ENCODE assay signal across 8 mouse cellular contexts in the genomic region with DNA sequence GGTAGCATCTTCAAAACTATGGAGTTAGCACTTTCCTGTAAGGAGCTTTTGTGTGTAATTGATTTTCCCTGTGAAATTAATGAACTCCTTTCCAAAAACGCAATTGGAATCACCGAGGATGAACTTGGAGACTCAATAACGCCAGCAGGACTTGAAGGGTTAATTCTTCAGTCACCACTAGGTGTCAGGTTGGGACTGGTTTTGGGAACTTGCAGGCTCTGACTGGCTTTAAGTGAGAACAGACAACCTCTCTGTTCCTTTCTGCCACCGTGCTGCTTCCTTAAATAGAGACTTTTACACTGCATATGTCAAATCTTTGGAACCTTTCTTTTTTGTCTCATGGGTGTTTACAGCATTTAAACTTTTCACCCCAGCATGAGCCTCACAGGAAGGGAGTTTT.
A peak's percentile ranks its signal among the peaks of the same experiment; 100 is the strongest.
DNase-seq lines count a peak whose midpoint lies in the region; ATAC-seq and TF ChIP-seq lines count a peak whose summit lies in the region.

No protein-coding gene starts in this region.

- DNase-seq in heart, postnatal 0 days (ENCODE audit: low spot score), result peak; percentile 53
- DNase-seq in adrenal gland, postnatal 14 days, result peak; percentile 44
- peak; percentile 85 for DNase-seq in embryonic facial prominence, embryonic 14.5 days (ENCODE audit: low spot score)
- DNase-seq in kidney, adult 2 months, result peak; percentile 41
- peak; percentile 40 for DNase-seq in left cerebral cortex, postnatal 4 days
- peak; percentile 84 to 90 for DNase-seq in right cerebral cortex, postnatal 10 days (ENCODE audit: low spot score in 2 of 2)

- no peak for TF ChIP-seq POLR2A in kidney, adult 2 months (IDR thresholded peaks at IDR 0.05; ENCODE audit: low read depth, low read length)

- H3K4me1 ChIP-seq in heart, postnatal 0 days (ENCODE audit: control insufficient read depth, insufficient read depth), result no peaks in the 10 kb centered on the region
- no peaks in the 10 kb centered on the region for H3K4me1 ChIP-seq in heart, embryonic 12.5 days (replicated peaks)
- no peaks in the 10 kb centered on the region for H3K4me1 ChIP-seq in embryonic facial prominence, embryonic 14.5 days (ENCODE audit: control insufficient read depth, insufficient read depth, low read length)
- H3K4me1 ChIP-seq in kidney, adult 2 months (ENCODE audit: control insufficient read depth, insufficient read depth, low read length), result no peaks in the 10 kb centered on the region

- H3K27ac ChIP-seq in heart, postnatal 0 days (ENCODE audit: low read depth), result no peak overlapping the region
- H3K27ac ChIP-seq in heart, embryonic 12.5 days (ENCODE audit: poor library complexity, severe bottlenecking), result no peak overlapping the region
- no peak overlapping the region for H3K27ac ChIP-seq in embryonic facial prominence, embryonic 14.5 days (replicated peaks; ENCODE audit: low read depth, low read length)
- H3K27ac ChIP-seq in kidney, adult 2 months (ENCODE audit: insufficient read depth, low read depth, low read length), result no peak overlapping the region

- H3K36me3 ChIP-seq in heart, postnatal 0 days (replicated peaks; ENCODE audit: control insufficient read depth, insufficient read depth, low read length), result no peaks in the 10 kb centered on the region
- no peaks in the 10 kb centered on the region for H3K36me3 ChIP-seq in heart, embryonic 12.5 days
- H3K36me3 ChIP-seq in embryonic facial prominence, embryonic 14.5 days (ENCODE audit: control insufficient read depth, insufficient read depth, low read length), result no peaks in the 10 kb centered on the region
- H3K36me3 ChIP-seq in kidney, adult 2 months (ENCODE audit: control insufficient read depth, insufficient read depth, low read length), result no peaks in the 10 kb centered on the region

- H3K9me3 ChIP-seq in heart, postnatal 0 days (replicated peaks; ENCODE audit: control insufficient read depth, low read length), result no peaks in the 10 kb centered on the region
- no peaks in the 10 kb centered on the region for H3K9me3 ChIP-seq in heart, embryonic 12.5 days (replicated peaks)
- no peaks in the 10 kb centered on the region for H3K9me3 ChIP-seq in embryonic facial prominence, embryonic 14.5 days (ENCODE audit: control insufficient read depth, low read length)

- peak; percentile 86 for TF ChIP-seq CTCF in heart, postnatal 0 days (IDR thresholded peaks at IDR 0.05; ENCODE audit: low read depth)
- TF ChIP-seq CTCF in kidney, adult 2 months (conservative IDR thresholded peaks at IDR 0.05; ENCODE audit: insufficient read depth, insufficient read length, low read depth, low read length), result peak; percentile 46; the same call in 1 of the 2 replicates

- WGBS in heart, postnatal 0 days, result 7% methylated on average over 4 of the region's 4 CpGs
- 8% methylated on average over 4 of the region's 4 CpGs for WGBS in heart, embryonic 12.5 days
- WGBS in embryonic facial prominence, embryonic 14.5 days, result 13% methylated on average over 4 of the region's 4 CpGs
- WGBS in kidney, adult 2 months, result 4% methylated on average over 4 of the region's 4 CpGs

- TF ChIP-seq EP300 in heart, postnatal 0 days (IDR thresholded peaks at IDR 0.05; ENCODE audit: low read depth), result no peak

- intact Hi-C loops in left cerebral cortex, postnatal 4 days (cut with DNase I), result loop anchor here (10.0 kb wide), 1 partner anchor 251 kb away; no protein-coding TSS in a partner anchor

- H3K4me3 ChIP-seq in heart, postnatal 0 days (ENCODE audit: low read depth, low read length), result no peak overlapping the region
- H3K4me3 ChIP-seq in heart, embryonic 12.5 days, result no peak overlapping the region
- H3K4me3 ChIP-seq in embryonic facial prominence, embryonic 14.5 days (ENCODE audit: low read depth, low read length), result no peak overlapping the region
- H3K4me3 ChIP-seq in kidney, adult 2 months (ENCODE audit: insufficient read depth, low read depth, low read length), result no peak overlapping the region

- H3K4me2 ChIP-seq in heart, postnatal 0 days (ENCODE audit: low read depth, low read length), result no peak overlapping the region
- H3K4me2 ChIP-seq in heart, embryonic 12.5 days, result no peak overlapping the region
- H3K4me2 ChIP-seq in embryonic facial prominence, embryonic 14.5 days (ENCODE audit: low read depth, low read length), result no peak overlapping the region

- no peak overlapping the region for H3K9ac ChIP-seq in heart, postnatal 0 days (replicated peaks; ENCODE audit: low read depth, low read length)
- no peak overlapping the region for H3K9ac ChIP-seq in heart, embryonic 12.5 days
- H3K9ac ChIP-seq in embryonic facial prominence, embryonic 14.5 days (ENCODE audit: low read depth, low read length), result no peak overlapping the region

- ATAC-seq in heart, postnatal 0 days (ENCODE audit: insufficient read depth, low read depth), result no peak
- ATAC-seq in heart, embryonic 12.5 days (ENCODE audit: insufficient number of reproducible peaks, low FRiP score), result no peak; the same call in 1 of the 2 replicates
- peak; percentile 72; the same call in 1 of the 2 replicates for ATAC-seq in embryonic facial prominence, embryonic 14.5 days (ENCODE audit: low read depth)
- no peak for ATAC-seq in granulocyte monocyte progenitor cell, adult 5-6 weeks (replicated peaks; ENCODE audit: poor library complexity, severe bottlenecking)

- H3K27me3 ChIP-seq in heart, postnatal 0 days (ENCODE audit: control insufficient read depth, insufficient read depth, low read length), result no peaks in the 10 kb centered on the region
- no peaks in the 10 kb centered on the region for H3K27me3 ChIP-seq in heart, embryonic 12.5 days (replicated peaks)
- no peaks in the 10 kb centered on the region for H3K27me3 ChIP-seq in embryonic facial prominence, embryonic 14.5 days (replicated peaks; ENCODE audit: control insufficient read depth, insufficient read depth, low read length)
- no peaks in the 10 kb centered on the region for H3K27me3 ChIP-seq in kidney, adult 2 months (replicated peaks; ENCODE audit: control insufficient read depth, insufficient read depth, low read length)
